Mouse (Mus musculus) ES-Bruce4 (cell line): ENCODE results near the gene Tatdn2. TPM values are rescaled to one million over a fixed set of nuclear protein-coding genes. Genes with fewer than 3 reads are reported as not detected.

Experiments
- H3K27ac ChIP-seq: 2 replicates; pipeline ENCODE4 v1.5.1; 2012; ENCODE audit warnings: low read length, inconsistent platforms; ENCODE audit not compliant: insufficient read depth
- H3K27me3 ChIP-seq: 2 replicates; pipeline ENCODE4 v1.6.1; 2012; ENCODE audit warnings: mild to moderate bottlenecking, low read length, inconsistent platforms; ENCODE audit not compliant: control insufficient read depth, poor library complexity, insufficient read depth, severe bottlenecking
- H3K36me3 ChIP-seq: 2 replicates; pipeline ENCODE4 v1.6.1; 2012; ENCODE audit warnings: inconsistent platforms, mild to moderate bottlenecking, low read length, moderate library complexity; ENCODE audit not compliant: control insufficient read depth, poor library complexity, insufficient read depth, severe bottlenecking
- H3K4me1 ChIP-seq: one replicate; pipeline ENCODE4 v1.8.1; 2011; ENCODE audit warnings: low read length; ENCODE audit not compliant: control insufficient read depth, insufficient read depth
- H3K4me3 ChIP-seq: 2 replicates; pipeline ENCODE4 v1.5.1; 2011; ENCODE audit warnings: low read depth, mild to moderate bottlenecking, low read length
- H3K9ac ChIP-seq: 2 replicates; pipeline ENCODE4 v1.6.1; 2012; ENCODE audit warnings: low read depth, mild to moderate bottlenecking, inconsistent platforms; ENCODE audit not compliant: poor library complexity, severe bottlenecking
- H3K9me3 ChIP-seq: replicated peaks from 2 replicates; pipeline ENCODE4 v1.6.1; 2012; ENCODE audit warnings: mild to moderate bottlenecking, low read length, inconsistent platforms; ENCODE audit not compliant: control insufficient read depth, poor library complexity, insufficient read depth, severe bottlenecking
- CTCF ChIP-seq: IDR thresholded peaks from one replicate; pipeline ENCODE4 v1.8.1; 2011; ENCODE audit warnings: low read depth, low read length
- EP300 ChIP-seq: IDR thresholded peaks from 2 replicates; pipeline ENCODE4 v1.6.1; 2011; ENCODE audit warnings: low read depth, low read length; ENCODE audit not compliant: insufficient read depth
- POLR2A ChIP-seq: IDR thresholded peaks from one replicate; pipeline ENCODE4 v1.8.1; 2011; ENCODE audit warnings: low read length; ENCODE audit not compliant: insufficient read depth
- polyA plus RNA-seq: library from polyadenylated mRNA; stranded (reverse); fragments of >200 nt; gene quantifications from 2 replicates; pipeline ENCODE4 v1.2.4, GENCODE M21; 2011; ENCODE audit warnings: low read depth; ENCODE audit not compliant: missing spikeins, insufficient read depth, insufficient read length

Tatdn2 gene
- polyA plus RNA-seq, 1 experiment: 42.2 TPM

- H3K9ac ChIP-seq: no peak overlapping the region
- H3K27me3 ChIP-seq: no peaks in the 10 kb centered on the region
- peaks cover 77% of the 10 kb centered on the region for H3K36me3 ChIP-seq
- no peak overlapping the region for H3K27ac ChIP-seq
- no peak overlapping the region for H3K4me3 ChIP-seq
- no peaks in the 10 kb centered on the region for H3K4me1 ChIP-seq
- H3K9me3 ChIP-seq: peaks cover 22% of the 10 kb centered on the region
- TF ChIP-seq POLR2A (no peak), CTCF (no peak), EP300 (no peak)
Measured at GRCm38 (mm10) chr6:113714797-113715196, 17.9 kb downstream of the Tatdn2 start.

GRCm38 (mm10) chr6:113717541-113717940, 20.7 kb downstream of the Tatdn2 start:
- Histone ChIP-seq H3K9ac (no peak overlapping the region), H3K4me1 (no peaks in the 10 kb centered on the region), H3K4me3 (no peak overlapping the region), H3K27ac (no peak overlapping the region), H3K9me3 (no peaks in the 10 kb centered on the region), H3K27me3 (no peaks in the 10 kb centered on the region), H3K36me3 (peaks cover 62% of the 10 kb centered on the region)
- TF ChIP-seq POLR2A: no peak

- H3K36me3 ChIP-seq: peaks cover 59% of the 10 kb centered on the region
- H3K9me3 ChIP-seq: no peaks in the 10 kb centered on the region
- no peak within 1 kb of the TSS for H3K27ac ChIP-seq
- no peaks in the 10 kb centered on the region for H3K27me3 ChIP-seq
- no peak within 1 kb of the TSS for H3K9ac ChIP-seq
- TF ChIP-seq EP300: no peak
- no peak for TF ChIP-seq CTCF
- TF ChIP-seq POLR2A: no peak
- H3K4me1 ChIP-seq: no peaks in the 10 kb centered on the region
- no peak within 1 kb of the TSS for H3K4me3 ChIP-seq
Measured at GRCm38 (mm10) chr6:113719878-113720277, 23.0 kb downstream of the Tatdn2 start, which contains the start of gene Ghrl. Gene Ghrl (minus strand): TSS chr6:113719880.

- Histone ChIP-seq H3K36me3 (peaks cover 57% of the 10 kb centered on the region), H3K4me3 (no peak overlapping the region), H3K27ac (no peak overlapping the region), H3K4me1 (no peaks in the 10 kb centered on the region), H3K9me3 (no peaks in the 10 kb centered on the region), H3K27me3 (no peaks in the 10 kb centered on the region), H3K9ac (no peak overlapping the region)
- TF ChIP-seq POLR2A (no peak), EP300 (no peak), CTCF (no peak)
Measured at GRCm38 (mm10) chr6:113721061-113721460, 24.2 kb downstream of the Tatdn2 start.

- Histone ChIP-seq H3K9me3 (no peaks in the 10 kb centered on the region), H3K9ac (no peak overlapping the region), H3K27me3 (no peaks in the 10 kb centered on the region), H3K4me3 (no peak overlapping the region), H3K4me1 (no peaks in the 10 kb centered on the region), H3K36me3 (peaks cover 60% of the 10 kb centered on the region), H3K27ac (no peak overlapping the region)
- TF ChIP-seq EP300 (no peak), POLR2A (no peak), CTCF (no peak)
Measured at GRCm38 (mm10) chr6:113728181-113728580, 31.3 kb downstream of the Tatdn2 start.

GRCm38 (mm10) chr6:113731296-113731695, 34.4 kb downstream of the Tatdn2 start:
- Histone ChIP-seq H3K36me3 (peaks cover 59% of the 10 kb centered on the region), H3K4me3 (no peak overlapping the region), H3K9me3 (no peaks in the 10 kb centered on the region), H3K27ac (no peak overlapping the region), H3K9ac (no peak overlapping the region), H3K4me1 (no peaks in the 10 kb centered on the region), H3K27me3 (no peaks in the 10 kb centered on the region)
- TF ChIP-seq EP300 (no peak), CTCF (no peak), POLR2A (no peak)
